Mouse (Mus musculus): ENCODE measurements around the gene Celf2.

- no peak for TF ChIP-seq CTCF (IDR thresholded peaks at IDR 0.05; ENCODE audit: borderline replicate concordance, insufficient read depth, low read depth, low read length)
- TF ChIP-seq POLR2A (IDR thresholded peaks at IDR 0.05; ENCODE audit: borderline replicate concordance, insufficient read depth, low read length) = no peak
Measured at GRCm38 (mm10) chr2:7234587-7234986, 274.8 kb downstream of the Celf2 start.

All from cerebellum, adult 2 months (tissue).